8 mouse cellular contexts compared by ENCODE assay signal in genomic region chr1:89070103-89070700, GRCm38 (mm10). TPM values are rescaled to one million over a fixed set of nuclear protein-coding genes. Genes with fewer than 3 reads are reported as not detected.
A peak's percentile ranks its signal among the peaks of the same experiment; 100 is the strongest.
DNase-seq lines count a peak whose midpoint lies in the region; ATAC-seq lines count a peak whose summit lies in the region.

Gene Sh3bp4, plus strand, starts transcription at chr1:89070415.

- intact Hi-C loops in left cerebral cortex, postnatal 4 days (cut with DNase I): loop anchor here (5.0 kb wide), 2 partner anchors 122 to 318 kb away; no protein-coding TSS in a partner anchor

- H3K36me3 ChIP-seq in embryonic facial prominence, embryonic 13.5 days: no peaks in the 10 kb centered on the region
- H3K36me3 ChIP-seq in midbrain, embryonic 11.5 days (ENCODE audit: control insufficient read depth, insufficient read depth, low read length): no peaks in the 10 kb centered on the region

- H3K9ac ChIP-seq in embryonic facial prominence, embryonic 13.5 days: peak within 1 kb of the TSS; percentile 81
- H3K9ac ChIP-seq in midbrain, embryonic 11.5 days (ENCODE audit: low read length): peak within 1 kb of the TSS; percentile 89

- peaks cover 41% of the 10 kb centered on the region for H3K4me1 ChIP-seq in embryonic facial prominence, embryonic 13.5 days
- H3K4me1 ChIP-seq in midbrain, embryonic 11.5 days (ENCODE audit: control insufficient read depth, insufficient read depth, low read length): peaks cover 27% of the 10 kb centered on the region

- H3K9me3 ChIP-seq in embryonic facial prominence, embryonic 13.5 days: no peaks in the 10 kb centered on the region
- no peaks in the 10 kb centered on the region for H3K9me3 ChIP-seq in midbrain, embryonic 11.5 days (ENCODE audit: control insufficient read depth, low read length)

- ATAC-seq in embryonic facial prominence, embryonic 13.5 days (ENCODE audit: insufficient number of reproducible peaks, insufficient read depth, low FRiP score, low TSS enrichment, low read depth): peak; percentile 95
- ATAC-seq in midbrain, embryonic 11.5 days (ENCODE audit: low FRiP score): peak; percentile 94

- WGBS in embryonic facial prominence, embryonic 13.5 days: under 1% methylated on average over 62 of the region's 63 CpGs
- 1% methylated on average over 62 of the region's 63 CpGs for WGBS in midbrain, embryonic 11.5 days

- peak within 1 kb of the TSS; percentile 69 for H3K4me2 ChIP-seq in embryonic facial prominence, embryonic 13.5 days
- peak within 1 kb of the TSS; percentile 89 for H3K4me2 ChIP-seq in midbrain, embryonic 11.5 days

- peak within 1 kb of the TSS; percentile 87 for H3K27ac ChIP-seq in embryonic facial prominence, embryonic 13.5 days
- H3K27ac ChIP-seq in midbrain, embryonic 11.5 days (ENCODE audit: low read depth, low read length): peak within 1 kb of the TSS; percentile 71

- H3K4me3 ChIP-seq in embryonic facial prominence, embryonic 13.5 days: peak within 1 kb of the TSS; percentile 77
- peak within 1 kb of the TSS; percentile 84 for H3K4me3 ChIP-seq in midbrain, embryonic 11.5 days (ENCODE audit: low read depth, low read length)

- peak; percentile 98 to 99 for DNase-seq in adrenal gland, postnatal 4 days (ENCODE audit: low spot score in 2 of 2)
- DNase-seq in heart, adult 11 months: peak; percentile 100
- DNase-seq in kidney, adult 11 months: peak; percentile 99
- DNase-seq in left cerebral cortex, postnatal 4 days: peak; percentile 99
- peak; percentile 100 for DNase-seq in midbrain, embryonic 11.5 days (ENCODE audit: low spot score, missing footprints)
- DNase-seq in right cerebral cortex, postnatal 4 days: peak; percentile 93
- peak; percentile 100 for DNase-seq in yolk sac, embryonic 10.5 days (ENCODE audit: low spot score)

- H3K27me3 ChIP-seq in embryonic facial prominence, embryonic 13.5 days: no peaks in the 10 kb centered on the region
- no peaks in the 10 kb centered on the region for H3K27me3 ChIP-seq in midbrain, embryonic 11.5 days (ENCODE audit: control insufficient read depth, insufficient read depth, low read length)

RNA-seq across cellular contexts. Expression of gene Sh3bp4, which starts in this region (rescaled TPM):
- 10 to 100 TPM; 19.2 to 22.6 TPM for total RNA-seq in adrenal gland, postnatal 4 days (2021)
- polyA plus RNA-seq in embryonic facial prominence, embryonic 13.5 days (2015; fragmentation: Nextera tagmentation; extraction: Ambion mirVana): 24.1 and 26.1 TPM in 2 replicates
- 10 to 100 TPM; 25.4 to 26.1 TPM for total RNA-seq in left cerebral cortex, postnatal 4 days (2021)
- 17.3 and 18.6 TPM in 2 replicates for polyA plus RNA-seq in midbrain, embryonic 11.5 days (2014; fragmentation: Nextera tagmentation; extraction: Ambion mirVana)

Comparison
In these comparisons a context has a peak if more than half of its experiments do, and no peak if none do; other contexts are left out.
1. Peak in every context shown above with its lines: DNase-seq, ATAC-seq, H3K4me3 ChIP-seq and H3K27ac ChIP-seq.